Mouse (Mus musculus): Measurements from ENCODE around the gene Rab9. TPM values are rescaled to one million over a fixed set of nuclear protein-coding genes. Genes with fewer than 3 reads are reported as not detected.
"Not testable (repeated sequence)": the region's sequence is repeated elsewhere in the genome, so short reads cannot be mapped to it uniquely, and the experiment has no call there.

Rab9 gene
- total RNA-seq (2021): 10 to 100 TPM; 24.3 to 33.7 TPM

GRCm38 (mm10) chrX:166479365-166479983 lies at the start of gene Rab9:
Rab9 (minus strand) TSS chrX:166479867.
- DNase-seq: peak; percentile 88 to 92
- intact Hi-C loops (cut with DNase I): loop anchor here (2.0 kb wide), 1 partner anchor 31 kb away; no protein-coding TSS in a partner anchor

DNA sequence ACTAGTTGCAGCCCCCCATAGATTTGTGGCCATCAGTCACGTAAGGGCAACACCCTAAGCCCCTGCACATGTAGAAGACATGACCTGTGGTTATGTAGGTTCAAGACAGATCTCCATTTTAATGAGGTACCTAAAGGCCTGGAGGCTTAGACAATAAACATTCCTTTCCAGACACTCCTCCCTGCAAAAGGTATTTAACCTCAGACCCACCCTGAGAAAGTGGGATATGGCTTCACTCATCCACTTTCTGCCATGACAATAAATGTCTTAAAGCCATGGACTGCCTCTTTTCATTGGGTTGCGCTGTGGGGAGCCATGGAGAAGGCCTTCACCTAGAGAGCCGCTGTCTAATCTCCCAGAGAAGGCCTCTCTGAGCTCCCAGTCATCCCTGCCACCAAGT lies 48.5 kb upstream of the Rab9 start:
- intact Hi-C loops (cut with DNase I): no loop called here
- DNase-seq: no peak

DNA sequence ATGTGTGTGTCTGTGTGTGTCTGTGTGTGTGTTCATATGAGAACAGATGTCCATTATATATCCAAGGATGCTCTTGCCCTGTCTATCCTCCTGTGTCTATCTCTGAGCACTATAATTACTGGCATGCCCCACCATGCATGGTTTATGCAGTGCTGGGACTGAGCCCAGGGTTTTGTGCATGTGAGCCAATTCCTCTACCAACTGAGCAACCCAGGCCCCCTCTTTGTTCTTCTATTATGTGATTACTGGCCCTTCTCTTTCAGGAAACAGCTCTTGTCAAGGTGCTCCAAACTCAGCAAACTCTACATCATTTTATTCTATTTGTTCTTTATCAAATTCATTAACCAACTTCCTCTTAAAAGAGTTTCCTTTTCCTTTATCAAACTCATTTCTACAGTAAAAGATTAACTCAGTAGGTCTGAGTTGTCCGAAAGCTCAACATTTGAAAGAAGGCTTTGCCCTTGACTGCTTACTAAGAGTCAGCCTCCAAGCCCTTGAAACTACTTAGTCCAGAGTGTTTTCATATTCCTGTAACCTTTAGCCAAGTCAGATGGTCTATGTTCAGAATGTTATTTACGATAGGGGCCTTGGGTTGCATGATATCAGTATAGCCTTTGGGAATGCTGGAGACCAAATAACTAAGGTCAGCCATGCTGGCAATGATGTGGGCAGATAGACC lies 46.1 kb upstream of the Rab9 start:
- intact Hi-C loops (cut with DNase I): no loop called here

GRCm38 (mm10) chrX:166520782-166521181 lies 41.1 kb upstream of the Rab9 start:
- intact Hi-C loops (cut with DNase I): no loop called here
- no peak for DNase-seq

More for the DNA sequence above, 46.1 kb upstream of the Rab9 start:
- no peak for DNase-seq

DNA sequence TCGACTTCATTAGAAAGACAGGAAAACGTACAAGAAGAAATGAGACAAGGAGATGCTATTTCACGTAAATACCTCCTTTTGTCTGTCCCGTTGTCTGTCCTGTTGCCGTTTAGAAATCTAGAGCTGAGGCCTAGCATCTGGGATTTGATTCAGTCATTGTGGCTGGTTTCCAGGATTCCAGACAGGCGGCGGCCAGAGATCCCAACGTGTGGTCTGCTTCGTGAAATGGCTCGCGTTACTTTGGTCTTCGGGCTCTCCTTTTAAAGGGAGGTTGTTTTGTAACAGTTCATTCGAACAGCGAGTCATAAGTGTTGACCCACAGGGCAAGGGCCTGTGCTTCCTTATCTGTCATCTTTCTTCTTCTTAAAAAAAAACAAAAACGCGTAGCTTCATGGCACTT lies 38.7 kb upstream of the Rab9 start, which contains the start of gene Tceanc:
TSS of gene Tceanc (minus strand) at position 223 of the 400 bp plus-strand sequence.
- intact Hi-C loops (cut with DNase I): loop anchor here (10.0 kb wide), 2 partner anchors 344 to 546 kb away; partner anchors contain the start of gene Gemin8
- peak; percentile 10 for DNase-seq

- intact Hi-C loops (cut with DNase I): loop anchor here (10.0 kb wide), 2 partner anchors 342 to 548 kb away; partner anchors contain the start of gene Gemin8
- DNase-seq: no peak
Measured at GRCm38 (mm10) chrX:166516631-166517030, 37.0 kb upstream of the Rab9 start.

- DNase-seq: no peak
- intact Hi-C loops (cut with DNase I): loop anchor here (10.0 kb wide), 2 partner anchors 341 to 549 kb away; partner anchors contain the start of gene Gemin8
Measured at GRCm38 (mm10) chrX:166515923-166516322, 36.3 kb upstream of the Rab9 start.

DNA sequence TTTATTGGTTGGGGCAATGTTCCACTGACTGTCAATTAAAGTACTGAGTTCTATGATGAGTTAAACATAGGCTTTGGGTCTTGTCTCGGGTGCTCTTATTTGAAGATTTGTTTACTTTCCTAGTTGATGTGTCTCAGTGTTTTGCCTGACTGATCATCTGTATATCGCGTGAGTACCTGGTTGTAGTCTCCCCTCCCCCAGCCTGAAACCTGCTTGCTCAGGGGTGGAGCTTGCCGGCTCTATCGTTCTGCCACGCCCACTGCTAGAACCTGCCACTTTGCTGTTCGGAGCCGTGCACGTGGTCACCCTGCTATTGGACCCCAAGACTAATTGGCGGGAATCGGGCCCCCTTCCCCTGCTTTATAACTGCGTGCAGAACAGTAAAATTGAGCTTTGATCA lies 34.4 kb upstream of the Rab9 start:
- not testable (repeated sequence) for DNase-seq
- intact Hi-C loops (cut with DNase I): loop anchor here (5.0 to 10.0 kb wide), 3 partner anchors 138 to 551 kb away; partner anchors contain the start of gene Gemin8

- intact Hi-C loops (cut with DNase I): loop anchor here (5.0 to 10.0 kb wide), 3 partner anchors 140 to 553 kb away; partner anchors contain the start of gene Gemin8
- no peak for DNase-seq
Measured at GRCm38 (mm10) chrX:166512071-166512470, 32.4 kb upstream of the Rab9 start.

DNA sequence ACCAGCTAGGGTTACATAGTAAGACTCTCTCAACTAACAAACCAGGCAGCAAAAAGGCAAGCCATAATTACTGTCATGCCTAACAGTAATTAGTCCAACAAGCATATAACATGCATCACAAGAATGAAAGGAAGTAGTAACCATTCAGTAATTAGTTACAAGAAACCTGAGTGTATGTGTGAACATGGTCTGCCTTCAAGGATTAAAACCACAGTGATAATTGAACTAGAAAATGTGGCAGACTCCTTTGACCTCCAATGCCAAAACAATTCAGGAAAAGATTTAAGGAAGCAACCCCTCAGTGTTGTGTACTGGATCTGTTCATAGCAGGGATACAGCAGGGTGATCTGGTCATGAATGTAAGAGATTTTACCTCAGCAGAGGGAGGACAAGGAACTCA lies 31.4 kb upstream of the Rab9 start:
- intact Hi-C loops (cut with DNase I): loop anchor here (2.0 to 10.0 kb wide), 5 partner anchors 32 to 554 kb away; partner anchors contain the start of genes Gemin8, Ofd1, Rab9 and Trappc2

DNA sequence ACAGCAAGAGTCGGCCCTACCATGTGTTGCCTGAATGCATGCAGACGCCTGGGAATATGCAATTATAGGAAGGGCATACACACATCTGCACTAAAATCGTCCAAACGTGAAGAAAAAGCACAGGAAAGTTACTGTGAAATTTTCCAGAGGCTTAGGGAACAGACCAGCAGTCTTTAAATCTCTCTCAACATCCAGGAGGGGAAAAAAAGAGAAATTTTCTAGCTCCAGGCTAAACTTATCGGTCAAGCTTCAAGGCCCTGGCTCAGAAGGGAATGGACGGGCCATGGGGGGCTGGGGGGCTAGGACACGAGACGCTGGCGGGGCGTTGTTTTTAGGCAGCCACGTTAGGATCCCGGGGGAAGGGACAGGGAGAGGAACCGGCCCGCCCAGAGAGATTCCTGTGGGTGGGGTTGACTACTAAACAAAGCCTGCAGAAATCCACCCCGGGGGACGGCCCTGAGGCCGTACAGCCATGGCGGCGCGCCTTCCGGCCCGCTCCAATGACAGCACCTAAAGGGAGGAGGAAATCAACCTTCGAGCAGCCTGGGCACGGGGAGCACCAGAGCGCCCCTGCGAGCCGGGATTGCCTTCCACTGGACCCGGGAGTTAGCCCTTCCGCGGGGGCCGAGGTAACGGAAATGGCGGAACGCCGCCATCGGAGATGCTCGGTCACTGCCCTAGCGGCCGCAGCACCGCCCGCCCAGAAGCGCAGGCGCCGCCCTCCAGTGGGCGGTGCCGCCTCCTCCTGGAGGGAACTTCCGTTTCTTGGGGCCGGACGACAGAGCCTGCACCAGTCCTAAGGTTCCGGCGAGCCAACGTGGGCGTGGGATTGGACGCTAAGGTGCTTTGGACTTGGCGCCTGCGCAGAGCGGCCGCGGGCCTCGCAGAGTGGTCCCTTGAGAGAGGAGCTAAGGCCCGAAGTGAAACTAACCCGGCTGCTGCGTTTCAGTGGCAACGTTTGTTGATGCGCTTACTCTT lies 30.4 kb upstream of the Rab9 start:
- intact Hi-C loops (cut with DNase I): loop anchor here (2.0 to 10.0 kb wide), 6 partner anchors 31 to 1842 kb away; partner anchors contain the start of genes Gemin8, Ofd1, Rab9 and Trappc2
- peak; percentile 89 to 90 for DNase-seq

More for the DNA sequence above, 31.4 kb upstream of the Rab9 start:
- DNase-seq: no peak

DNA sequence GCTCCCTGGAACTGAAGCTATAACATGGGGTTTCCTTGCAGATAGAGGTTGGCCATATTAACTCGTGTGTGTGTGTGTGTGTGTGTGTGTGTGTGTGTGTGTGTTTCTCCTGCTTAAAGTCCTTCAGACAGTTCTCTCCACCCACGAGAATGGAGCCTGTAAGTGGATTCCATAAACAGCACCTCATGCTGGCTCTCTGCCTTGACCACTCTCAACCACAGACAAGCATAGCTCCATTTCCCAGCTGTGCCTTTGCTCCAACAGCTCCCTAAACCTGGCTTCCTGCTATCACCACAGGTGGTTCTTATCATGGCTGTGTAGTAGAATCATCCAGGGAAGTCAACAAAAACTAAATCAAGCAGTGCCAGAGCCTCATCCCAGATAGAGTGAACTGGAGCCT lies 24.8 kb upstream of the Rab9 start:
- DNase-seq: no peak
- intact Hi-C loops (cut with DNase I): no loop called here

DNA sequence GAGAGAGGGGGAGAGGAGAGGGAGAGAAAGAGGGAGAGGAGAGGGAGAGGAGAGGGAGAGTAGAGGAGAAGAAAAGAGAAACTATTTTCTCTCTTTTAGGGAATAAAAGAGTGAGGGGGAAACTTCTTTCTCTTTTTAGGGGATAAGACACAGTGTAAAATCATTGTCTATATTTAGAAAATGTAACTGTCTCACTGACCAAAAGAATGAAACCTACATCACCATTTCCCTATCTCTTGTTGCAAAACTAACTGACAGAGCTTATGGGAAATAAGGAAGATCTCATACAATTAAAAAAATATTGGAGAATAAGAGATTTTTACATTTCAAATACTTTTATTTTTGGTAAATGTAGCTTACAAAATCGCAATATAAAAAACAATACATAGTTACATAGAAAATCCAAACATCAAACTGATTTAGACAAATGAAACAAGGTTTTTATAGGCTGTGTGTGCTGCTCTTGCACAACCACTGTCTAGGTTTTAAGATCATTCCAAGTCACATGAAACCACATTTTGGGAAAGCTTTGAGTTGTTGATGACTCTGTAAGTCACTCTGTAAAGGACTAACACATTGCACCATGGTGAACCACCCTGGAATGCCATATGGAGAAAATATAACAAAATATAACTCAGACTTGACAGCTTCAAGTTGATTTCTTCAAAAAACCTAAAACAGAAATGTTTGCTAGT lies 20.0 kb upstream of the Rab9 start:
- intact Hi-C loops (cut with DNase I): no loop called here
- DNase-seq: no peak

DNA sequence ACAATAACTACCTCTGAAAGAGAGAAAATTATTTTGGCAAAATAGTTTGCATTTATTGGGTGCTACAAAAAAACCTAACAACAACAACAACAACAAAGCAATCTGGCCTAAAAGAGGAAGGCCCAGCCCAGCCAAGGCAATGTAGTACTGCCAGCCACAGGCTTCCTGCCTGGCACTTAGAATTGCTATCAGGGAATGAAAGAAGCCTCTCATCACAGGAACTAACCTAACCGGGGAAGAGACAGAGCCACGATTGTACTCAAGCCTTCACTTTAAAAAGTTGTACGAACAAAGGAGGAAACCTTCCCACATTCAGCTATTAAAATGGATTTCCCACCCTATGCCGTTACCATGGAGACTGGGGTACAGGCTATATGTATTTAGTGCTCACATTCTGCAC lies 18.1 kb upstream of the Rab9 start:
- intact Hi-C loops (cut with DNase I): no loop called here
- no peak for DNase-seq

GRCm38 (mm10) chrX:166495052-166495451 lies 15.4 kb upstream of the Rab9 start:
- intact Hi-C loops (cut with DNase I): no loop called here
- no peak for DNase-seq

- peak in 1 of 2 experiments; percentile 5 for DNase-seq
- intact Hi-C loops (cut with DNase I): loop anchor here (2.0 kb wide), 1 partner anchor 32 kb away; no protein-coding TSS in a partner anchor
Measured at GRCm38 (mm10) chrX:166478631-166479364, 869 bp downstream of the Rab9 start.

- no peak for DNase-seq
- intact Hi-C loops (cut with DNase I): no loop called here
Measured at GRCm38 (mm10) chrX:166477393-166477792, 2.3 kb downstream of the Rab9 start.

DNA sequence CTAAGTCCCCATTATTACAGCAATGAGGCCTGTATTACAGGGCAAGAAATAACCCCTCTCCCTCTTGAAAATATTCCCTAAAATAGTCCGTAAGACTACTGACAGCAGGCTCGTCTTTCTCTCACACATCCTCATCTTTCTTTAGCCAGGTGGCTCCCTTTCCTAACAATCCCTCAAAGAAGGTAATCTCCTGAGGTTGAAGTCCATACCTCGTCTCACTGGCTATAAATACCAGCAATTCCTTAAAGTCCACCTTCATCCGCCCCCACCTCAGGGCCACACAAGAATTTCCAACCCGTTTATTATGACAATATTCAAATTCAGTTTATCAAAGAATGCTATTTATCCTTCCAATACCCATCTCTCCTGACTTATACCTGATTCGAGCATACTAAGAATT lies 7.1 kb downstream of the Rab9 start:
- no peak for DNase-seq

GRCm38 (mm10) chrX:166468321-166468720 lies 11.3 kb downstream of the Rab9 start:
- intact Hi-C loops (cut with DNase I): no loop called here
- no peak for DNase-seq

More for the DNA sequence above, 7.1 kb downstream of the Rab9 start:
- intact Hi-C loops (cut with DNase I): no loop called here

All from heart, postnatal 36 days (tissue).